In the genomic region with DNA sequence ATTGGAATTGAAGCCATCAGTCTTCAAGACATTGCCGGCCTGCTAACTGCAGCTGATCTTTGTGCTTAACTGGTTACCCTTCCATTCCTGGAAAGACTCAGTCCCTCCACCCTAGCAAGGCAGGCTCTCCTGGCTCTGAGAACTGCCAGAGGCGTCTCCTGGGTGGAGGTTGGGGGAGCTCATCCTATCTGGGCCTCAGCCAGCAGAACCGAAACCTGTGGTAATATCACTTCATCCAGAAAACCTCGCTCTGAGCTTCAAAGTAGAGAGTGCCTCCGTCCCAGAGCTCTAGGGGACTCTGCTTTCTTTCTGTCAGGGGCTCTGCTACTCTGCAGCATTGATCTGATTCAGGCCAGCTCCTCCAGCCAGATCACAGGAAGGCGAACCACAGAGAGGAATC, we compare ENCODE assay signal across 13 mouse cellular contexts. TPM values are rescaled to one million over a fixed set of nuclear protein-coding genes. Genes with fewer than 3 reads are reported as not detected.
"Had no signal": no experiment of that assay in that cellular context is flagged by ENCODE, and none has a peak within 500 bp of the region (broad histone marks: within the 10 kb centered on the region; RNA-seq: fewer than 3 reads in every experiment).

No protein-coding gene starts in this region.

- H3K27ac ChIP-seq: limb, embryonic 15.5 days; liver, embryonic 12.5 days; midbrain, embryonic 12.5 days; neural tube, embryonic 13.5 days had no signal

- H3K9me3 ChIP-seq: limb, embryonic 15.5 days; liver, embryonic 12.5 days; midbrain, embryonic 12.5 days; neural tube, embryonic 13.5 days had no signal

- H3K27me3 ChIP-seq: limb, embryonic 15.5 days; midbrain, embryonic 12.5 days; neural tube, embryonic 13.5 days had no signal

- H3K9ac ChIP-seq: limb, embryonic 15.5 days; liver, embryonic 12.5 days; lung, embryonic 14.5 days; midbrain, embryonic 12.5 days; neural tube, embryonic 13.5 days had no signal

- ATAC-seq: liver, embryonic 12.5 days; midbrain, embryonic 16.5 days had no signal

- H3K36me3 ChIP-seq: limb, embryonic 15.5 days; liver, embryonic 12.5 days; midbrain, embryonic 12.5 days; neural tube, embryonic 13.5 days had no signal

- H3K4me3 ChIP-seq: limb, embryonic 15.5 days; liver, embryonic 12.5 days; midbrain, embryonic 12.5 days; neural tube, embryonic 13.5 days had no signal

- DNase-seq: kidney, adult 11 months; kidney, postnatal 10 days; lung, embryonic 14.5 days; lung, postnatal 10 days; retina, postnatal 1 day; right cerebral cortex, postnatal 4 days; spleen, adult 18-20 months had no signal

- H3K4me2 ChIP-seq: limb, embryonic 15.5 days; liver, embryonic 12.5 days; lung, embryonic 14.5 days; midbrain, embryonic 12.5 days; neural tube, embryonic 13.5 days had no signal

RNA-seq across cellular contexts. Expression of a gene that starts 11.6 kb away (rescaled TPM):
- total RNA-seq: layer of hippocampus, adult 8-10 months had no signal
